Mouse (Mus musculus) thymus, adult 2 months (tissue): ENCODE measurements around the gene Prmt1. TPM values are rescaled to one million over a fixed set of nuclear protein-coding genes. Genes with fewer than 3 reads are reported as not detected.

Experiments
- DNase-seq: peaks from one replicate; pipeline ENCODE4 v3.0.0; 2021
- H3K27ac ChIP-seq: fragments of 200-500 bp; 2 replicates; pipeline ENCODE4 v1.5.1; 2012; ENCODE audit warnings: low read length, control low read depth; ENCODE audit not compliant: control insufficient read depth, insufficient read depth
- H3K27me3 ChIP-seq: fragments of 200-500 bp; 2 replicates; pipeline ENCODE4 v1.6.1; 2012; ENCODE audit warnings: mild to moderate bottlenecking, low read length, moderate library complexity, mixed read lengths; ENCODE audit not compliant: control insufficient read depth, insufficient read depth
- H3K36me3 ChIP-seq: fragments of 200-500 bp; 2 replicates; pipeline ENCODE4 v1.6.1; 2012; ENCODE audit warnings: mild to moderate bottlenecking, low read length, moderate library complexity; ENCODE audit not compliant: control insufficient read depth, insufficient read depth
- H3K4me1 ChIP-seq: fragments of 200-500 bp; replicated peaks from 2 replicates; pipeline ENCODE4 v1.6.1; 2012; ENCODE audit warnings: low read length; ENCODE audit not compliant: control insufficient read depth, insufficient read depth
- H3K4me3 ChIP-seq: fragments of 200-500 bp; 2 replicates; pipeline ENCODE4 v1.5.1; 2012; ENCODE audit warnings: mild to moderate bottlenecking, low read length, control low read depth, moderate library complexity; ENCODE audit not compliant: control insufficient read depth, insufficient read depth
- CTCF ChIP-seq: fragments of 200-500 bp; IDR thresholded peaks from 2 replicates; pipeline ENCODE4 v1.5.1; 2012; ENCODE audit warnings: mild to moderate bottlenecking, control low read depth, low read length, moderate library complexity, borderline replicate concordance; ENCODE audit not compliant: control insufficient read depth, poor library complexity, insufficient read depth; ENCODE audit errors: extremely low read depth
- POLR2A ChIP-seq: fragments of 200-500 bp; IDR thresholded peaks from 2 replicates; pipeline ENCODE4 v1.6.1; 2012; ENCODE audit warnings: mild to moderate bottlenecking, low read length, control low read depth, moderate library complexity; ENCODE audit not compliant: control insufficient read depth, poor library complexity, insufficient read depth; ENCODE audit errors: extremely low read depth
- WGBS: fragments of 180-500 bp; shearing (Covaris S2); methylation state at CpG from one replicate; pipeline ENCODE4 v1.1.7; 2018; 5-methylcytosine and 5-hydroxymethylcytosine counted together
- polyA plus RNA-seq: library from polyadenylated mRNA; depleted of rRNA; stranded (reverse); fragments of >200 nt; gene quantifications from 2 replicates; pipeline ENCODE4 v1.2.3, GENCODE M21; 2012

Gene Prmt1
- polyA plus RNA-seq, 1 experiment: 242 TPM

DNA sequence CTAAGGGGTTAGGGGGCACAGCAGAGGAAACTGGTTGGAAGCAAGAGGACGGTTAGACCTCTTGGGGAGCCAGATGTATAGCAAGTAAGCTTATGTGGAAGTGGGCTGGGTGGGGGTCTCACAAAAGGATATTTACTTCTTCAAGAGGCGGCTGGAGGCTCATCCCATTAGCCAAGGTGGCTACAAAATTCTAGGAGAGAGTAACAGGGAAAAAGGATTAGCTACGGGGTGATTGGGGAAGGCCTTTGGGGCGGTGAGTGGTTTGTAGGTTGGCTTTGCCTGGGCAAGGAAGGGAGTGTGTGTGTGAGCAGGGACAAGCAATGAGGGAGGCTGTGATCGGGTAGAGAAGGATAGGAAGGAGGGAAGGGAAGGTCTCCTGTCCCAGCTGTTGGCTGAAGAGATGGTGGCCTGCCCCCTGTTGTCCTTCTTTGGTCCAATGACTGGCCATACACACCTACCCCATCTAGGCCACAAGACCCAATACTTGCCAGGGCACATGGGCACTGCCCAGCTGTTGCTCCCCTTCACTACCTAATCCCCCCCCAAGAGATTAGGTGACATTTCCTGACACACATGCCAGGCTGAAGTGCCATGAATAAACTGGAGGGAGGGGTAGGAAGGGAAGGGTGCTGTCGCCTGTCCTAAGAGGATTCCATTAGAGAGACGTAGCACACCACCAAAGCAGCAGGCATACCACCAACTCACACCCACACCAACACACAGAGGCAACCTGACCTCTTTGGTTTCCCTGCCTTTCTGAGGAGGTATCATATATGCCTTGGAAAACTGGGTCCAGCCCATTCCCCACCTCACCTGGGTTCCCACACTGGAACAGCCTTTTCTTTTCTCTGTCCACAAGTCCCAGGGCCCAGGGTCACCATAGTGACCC is 2.2 kb downstream of the Prmt1 start:
- DNase-seq: no peak
- WGBS: 93% methylated on average over 7 of the region's 7 CpGs
- Histone ChIP-seq H3K27ac (no peak overlapping the region), H3K4me3 (no peak overlapping the region), H3K27me3 (no peaks in the 10 kb centered on the region), H3K4me1 (peaks cover 17% of the 10 kb centered on the region), H3K36me3 (peaks cover 18% of the 10 kb centered on the region)
- TF ChIP-seq CTCF: no peak
- no peak for TF ChIP-seq POLR2A

DNA sequence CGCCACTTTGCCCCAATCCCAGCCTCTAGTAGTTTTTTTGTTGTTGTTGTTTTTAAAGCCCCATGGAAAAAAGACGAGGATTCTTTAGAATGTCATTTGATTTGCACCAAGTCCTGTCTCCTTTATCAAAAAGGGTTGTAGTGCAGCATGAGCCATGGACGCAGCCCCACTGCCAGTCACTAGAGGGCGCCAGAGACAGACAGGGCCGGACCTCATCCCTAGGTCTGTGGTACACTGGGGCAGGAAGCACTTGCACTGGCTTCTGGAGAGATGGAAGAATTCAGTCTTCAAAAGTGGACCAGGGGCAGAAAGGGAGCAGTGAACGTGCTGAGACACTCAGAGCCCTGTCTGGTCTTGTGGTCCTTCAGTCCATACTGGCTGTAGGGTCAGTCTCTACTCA is 3.3 kb downstream of the Prmt1 start:
- H3K4me1 ChIP-seq: peaks cover 14% of the 10 kb centered on the region
- H3K36me3 ChIP-seq: peaks cover 28% of the 10 kb centered on the region
- no peak overlapping the region for H3K27ac ChIP-seq
- no peak overlapping the region for H3K4me3 ChIP-seq
- 29% methylated on average over 6 of the region's 6 CpGs for WGBS
- DNase-seq: peak; percentile 89
- H3K27me3 ChIP-seq: no peaks in the 10 kb centered on the region
- TF ChIP-seq CTCF (peak; percentile 95), POLR2A (no peak)

DNA sequence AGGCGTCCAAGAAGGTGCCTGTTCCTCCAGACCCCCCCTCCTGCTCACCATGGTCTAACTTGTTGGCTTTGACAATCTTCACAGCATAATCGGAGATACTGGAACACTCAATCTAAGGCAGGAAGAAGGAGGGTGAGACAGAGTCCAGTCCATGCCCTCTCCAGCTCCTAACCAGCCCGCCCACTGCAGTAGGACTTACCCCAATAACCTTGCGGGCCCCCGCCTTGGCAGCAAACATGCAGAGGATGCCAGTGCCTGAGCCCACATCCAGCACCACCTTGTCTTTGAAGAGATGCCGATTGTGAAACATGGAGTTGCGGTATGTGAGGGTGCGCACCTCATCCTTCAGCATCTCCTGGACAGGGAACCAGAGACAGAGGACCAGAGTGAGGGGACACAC is 4.8 kb downstream of the Prmt1 start:
- H3K36me3 ChIP-seq: peaks cover 38% of the 10 kb centered on the region
- DNase-seq: no peak
- TF ChIP-seq POLR2A (no peak), CTCF (no peak)
- no peak overlapping the region for H3K4me3 ChIP-seq
- H3K27me3 ChIP-seq: no peaks in the 10 kb centered on the region
- 96% methylated on average over 8 of the region's 8 CpGs for WGBS
- peaks cover 5% of the 10 kb centered on the region for H3K4me1 ChIP-seq
- H3K27ac ChIP-seq: no peak overlapping the region

DNA sequence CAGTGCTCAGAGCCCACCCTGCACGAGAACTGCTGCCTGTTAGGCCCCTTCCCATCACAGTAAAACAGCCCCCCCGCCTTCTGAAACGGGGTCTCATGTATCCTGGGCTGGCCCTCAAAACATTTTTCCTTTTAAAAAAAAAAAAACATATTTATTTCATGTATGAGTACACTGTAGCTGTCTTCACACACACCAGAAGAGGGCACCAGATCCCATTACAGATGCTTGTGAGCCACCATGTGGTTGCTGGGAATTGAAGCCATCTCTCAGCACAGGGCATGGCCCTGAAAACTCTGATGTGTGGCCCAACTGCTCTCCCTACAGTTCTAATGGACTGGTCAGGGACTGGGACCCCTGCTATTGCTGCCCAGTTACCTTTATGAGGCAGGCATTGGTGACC is 8.1 kb downstream of the Prmt1 start:
- 96% methylated on average over 3 of the region's 3 CpGs for WGBS
- H3K27me3 ChIP-seq: no peaks in the 10 kb centered on the region; the same call in 1 of the 2 replicates
- H3K4me3 ChIP-seq: no peak overlapping the region
- DNase-seq: no peak
- peaks cover 38% of the 10 kb centered on the region for H3K36me3 ChIP-seq
- TF ChIP-seq CTCF (no peak), POLR2A (no peak)
- H3K27ac ChIP-seq: no peak overlapping the region
- H3K4me1 ChIP-seq: no peaks in the 10 kb centered on the region

- Histone ChIP-seq H3K36me3 (peaks cover 19% of the 10 kb centered on the region), H3K27ac (no peak overlapping the region), H3K4me3 (no peak overlapping the region), H3K4me1 (peaks cover 13% of the 10 kb centered on the region), H3K27me3 (no peaks in the 10 kb centered on the region; the same call in 1 of the 2 replicates)
- WGBS: 70% methylated on average over 6 of the region's 6 CpGs
- DNase-seq: no peak
- TF ChIP-seq CTCF: no peak
- TF ChIP-seq POLR2A: no peak
Measured at GRCm38 (mm10) chr7:44975117-44975419, 11.3 kb downstream of the Prmt1 start.

DNA sequence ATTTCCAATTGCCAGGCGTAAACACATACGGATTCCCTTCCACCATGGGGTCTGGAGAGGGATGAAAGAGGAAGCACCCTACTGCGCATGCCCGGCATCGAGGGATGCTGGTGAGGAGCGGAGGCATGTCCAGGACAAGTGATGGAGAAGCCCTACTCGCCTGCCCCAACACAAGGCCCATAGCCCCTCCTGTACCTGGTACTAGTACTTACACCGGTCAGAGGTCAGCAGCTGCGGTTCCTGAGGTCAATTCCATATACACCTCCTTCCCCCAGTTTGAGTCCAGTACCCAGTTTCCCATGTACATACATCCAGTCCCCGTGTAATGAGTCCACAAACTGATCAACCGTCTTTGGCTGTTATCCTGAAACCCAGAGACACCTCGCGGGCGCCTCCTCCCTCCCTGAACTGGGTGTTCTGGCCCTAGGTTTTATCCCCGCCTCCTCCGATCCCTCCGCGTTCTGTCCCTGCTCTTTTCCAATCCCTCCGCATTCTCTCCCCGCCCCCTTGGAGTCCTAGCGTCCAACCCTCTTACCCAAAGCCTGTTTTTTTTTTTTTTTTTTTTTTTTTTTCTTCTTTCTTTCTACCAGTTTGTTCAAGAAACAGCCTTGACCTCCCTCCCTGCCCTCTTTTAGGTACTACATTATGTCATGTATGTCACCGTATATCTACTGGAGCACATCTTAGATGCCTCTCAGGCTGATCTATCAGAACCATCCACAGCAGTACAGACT is 11.8 kb downstream of the Prmt1 start, which contains the start of gene Cpt1c:
Gene Cpt1c (minus strand): TSS at position 469 of the 734 bp plus-strand sequence.
- Histone ChIP-seq H3K4me1 (peaks cover 13% of the 10 kb centered on the region), H3K27ac (no peak within 1 kb of the TSS), H3K4me3 (no peak within 1 kb of the TSS), H3K27me3 (no peaks in the 10 kb centered on the region; the same call in 1 of the 2 replicates), H3K36me3 (peaks cover 19% of the 10 kb centered on the region)
- WGBS: 27% methylated on average over 22 of the region's 22 CpGs
- TF ChIP-seq CTCF (no peak), POLR2A (no peak)
- DNase-seq: no peak
